Mouse (Mus musculus) cerebellum, adult 2 months (tissue): Measurements from ENCODE around the gene Tbc1d12. TPM values are rescaled to one million over a fixed set of nuclear protein-coding genes. Genes with fewer than 3 reads are reported as not detected.

Experiments used
- DNase-seq, 2 experiments: peaks; one replicate each; pipeline ENCODE4 v3.0.0; 2021
- H3K27ac ChIP-seq: fragments of 200-500 bp; 2 replicates; pipeline ENCODE4 v1.5.1; 2012; ENCODE audit warnings: low read length, control low read depth, inconsistent platforms; ENCODE audit not compliant: insufficient read depth
- H3K27me3 ChIP-seq: fragments of 200-500 bp; 2 replicates; pipeline ENCODE4 v1.6.1; 2012; ENCODE audit warnings: inconsistent platforms, mild to moderate bottlenecking, low read length, moderate library complexity; ENCODE audit not compliant: control insufficient read depth, insufficient read depth
- H3K4me1 ChIP-seq: fragments of 200-500 bp; 2 replicates; pipeline ENCODE4 v1.6.1; 2011; ENCODE audit warnings: low read length; ENCODE audit not compliant: control insufficient read depth, insufficient read depth
- H3K4me3 ChIP-seq: fragments of 200-500 bp; replicated peaks from 2 replicates; pipeline ENCODE3; 2011; ENCODE audit warnings: mild to moderate bottlenecking, low read depth, low read length, control low read depth; ENCODE audit not compliant: insufficient read depth
- CTCF ChIP-seq: fragments of 200-500 bp; IDR thresholded peaks from 2 replicates; pipeline ENCODE4 v1.5.1; 2011; ENCODE audit warnings: low read depth, mild to moderate bottlenecking, control low read depth, low read length, moderate library complexity, borderline replicate concordance; ENCODE audit not compliant: insufficient read depth
- POLR2A ChIP-seq: fragments of 200-500 bp; IDR thresholded peaks from 2 replicates; pipeline ENCODE4 v1.6.1; 2011; ENCODE audit warnings: low read length, control low read depth, borderline replicate concordance; ENCODE audit not compliant: insufficient read depth
- WGBS: fragments of 180-500 bp; shearing (Covaris S2); methylation state at CpG from one replicate; pipeline ENCODE4 v1.1.7; 2018; 5-methylcytosine and 5-hydroxymethylcytosine counted together
- polyA plus RNA-seq: library from polyadenylated mRNA; depleted of rRNA; stranded (reverse); fragments of >200 nt; gene quantifications from 2 replicates; pipeline ENCODE4 v1.2.3, GENCODE M21; 2012

Tbc1d12 gene
- polyA plus RNA-seq, 1 experiment: 9.8 TPM

GRCm38 (mm10) chr19:38819427-38819802, 17.0 kb upstream of the Tbc1d12 start:
- H3K4me1 ChIP-seq: no peaks in the 10 kb centered on the region; the same call in 1 of the 2 replicates
- no peaks in the 10 kb centered on the region for H3K27me3 ChIP-seq
- 12% methylated on average over 16 of the region's 16 CpGs for WGBS
- DNase-seq: no peak
- TF ChIP-seq POLR2A (no peak), CTCF (no peak)
- H3K4me3 ChIP-seq: peak overlapping the region; percentile 94
- peak overlapping the region; percentile 82 for H3K27ac ChIP-seq

DNA sequence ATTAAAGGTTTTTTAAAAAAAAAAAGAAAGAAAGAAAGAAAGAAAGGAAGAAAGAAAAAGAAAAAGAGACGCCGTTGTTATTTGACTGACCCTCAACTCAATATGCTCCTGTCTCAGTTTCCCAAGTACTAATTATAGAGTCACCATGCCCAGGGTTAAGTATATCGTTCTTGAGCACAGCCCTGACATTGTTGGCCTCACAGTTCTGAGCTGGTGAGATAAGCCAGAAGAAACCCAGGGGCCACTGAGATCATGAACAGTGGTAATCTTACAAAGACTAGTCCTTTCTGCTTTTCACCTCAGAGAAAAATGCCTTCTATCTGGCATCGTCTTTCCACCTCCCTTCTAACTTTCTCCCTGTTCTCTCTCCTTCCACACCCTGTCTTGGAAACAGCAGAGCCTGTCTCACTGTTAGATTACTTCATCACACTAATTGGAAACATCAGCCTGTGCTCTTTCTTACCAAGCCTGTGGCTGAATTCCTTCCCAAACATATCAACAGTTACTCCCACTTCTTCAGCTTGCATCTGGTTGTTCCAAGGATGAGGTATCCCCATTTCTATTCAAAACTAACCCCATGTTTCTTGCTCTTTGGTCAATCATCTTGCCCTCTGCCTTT, 16.1 kb upstream of the Tbc1d12 start:
- no peak for DNase-seq
- no peaks in the 10 kb centered on the region; the same call in 1 of the 2 replicates for H3K4me1 ChIP-seq
- no peaks in the 10 kb centered on the region for H3K27me3 ChIP-seq
- H3K4me3 ChIP-seq: no peak overlapping the region
- TF ChIP-seq CTCF: no peak
- TF ChIP-seq POLR2A: no peak
- 92% methylated on average over 4 of the region's 4 CpGs for WGBS
- no peak overlapping the region for H3K27ac ChIP-seq

DNA sequence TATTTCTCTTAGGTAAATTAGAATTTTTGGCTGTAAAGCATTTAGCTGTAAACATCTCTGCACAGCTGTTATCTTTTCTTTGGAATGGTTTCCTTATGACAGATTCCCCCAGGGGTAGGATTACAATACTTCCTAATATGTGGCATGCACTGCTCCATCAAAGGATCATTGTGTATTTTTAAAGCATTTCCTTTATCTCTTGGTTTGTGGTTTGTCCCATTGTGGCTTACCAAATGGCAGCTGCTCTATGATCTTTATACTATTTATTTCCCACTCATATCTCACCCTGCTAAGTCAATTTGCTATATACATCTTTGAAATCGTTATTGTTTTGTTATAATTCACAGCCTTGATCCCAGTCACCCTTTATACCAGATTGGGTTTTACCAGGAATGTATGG, 3.2 kb upstream of the Tbc1d12 start:
- 67% methylated on average over 1 of the region's 1 CpGs for WGBS
- no peak for DNase-seq
- Histone ChIP-seq H3K27ac (no peak overlapping the region), H3K4me3 (no peak overlapping the region), H3K27me3 (no peaks in the 10 kb centered on the region), H3K4me1 (no peaks in the 10 kb centered on the region)
- no peak for TF ChIP-seq POLR2A
- no peak for TF ChIP-seq CTCF

DNA sequence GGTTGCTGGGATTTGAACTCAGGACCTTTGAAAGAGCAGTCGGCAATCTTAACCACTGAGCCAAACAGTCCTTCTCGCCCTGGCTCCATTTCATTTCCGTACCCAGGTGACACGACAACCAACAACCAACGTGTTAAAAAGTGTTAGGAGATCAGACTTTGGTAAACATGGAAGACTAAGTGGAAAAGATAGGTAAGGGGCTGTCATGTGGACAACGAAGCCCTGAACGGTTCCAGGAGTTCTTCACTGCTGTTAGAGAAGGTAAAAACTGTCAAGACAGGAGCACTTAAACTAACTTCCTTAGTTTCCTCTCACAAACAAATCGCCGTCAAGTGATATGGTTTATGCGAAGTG, 318 bp upstream of the Tbc1d12 start:
- WGBS: 16% methylated on average over 10 of the region's 10 CpGs
- H3K4me3 ChIP-seq: peak overlapping the region; percentile 67
- DNase-seq: no peak
- H3K27me3 ChIP-seq: no peaks in the 10 kb centered on the region
- H3K4me1 ChIP-seq: no peaks in the 10 kb centered on the region; the same call in 1 of the 2 replicates
- peak overlapping the region; percentile 41; the same call in 1 of the 2 replicates for H3K27ac ChIP-seq
- TF ChIP-seq POLR2A (no peak), CTCF (no peak)

GRCm38 (mm10) chr19:38837171-38837641, 827 bp downstream of the Tbc1d12 start:
- peak; percentile 55 to 57 for DNase-seq
- TF ChIP-seq POLR2A (no peak), CTCF (no peak)
- Histone ChIP-seq H3K4me3 (peak overlapping the region; percentile 67), H3K4me1 (peaks cover 2% of the 10 kb centered on the region; the same call in 1 of the 2 replicates), H3K27ac (peak overlapping the region; percentile 83), H3K27me3 (no peaks in the 10 kb centered on the region)
- under 1% methylated on average over 54 of the region's 54 CpGs for WGBS

- Histone ChIP-seq H3K4me1 (peaks cover 2% of the 10 kb centered on the region; the same call in 1 of the 2 replicates), H3K27me3 (no peaks in the 10 kb centered on the region), H3K27ac (no peak overlapping the region), H3K4me3 (no peak overlapping the region)
- TF ChIP-seq POLR2A: no peak
- WGBS: 54% methylated on average over 5 of the region's 5 CpGs
- no peak for DNase-seq
These were observed 8.4 kb downstream of the Tbc1d12 start for GRCm38 (mm10) chr19:38844817-38845216.

GRCm38 (mm10) chr19:38846373-38846772, 10.0 kb downstream of the Tbc1d12 start:
- no peaks in the 10 kb centered on the region for H3K27me3 ChIP-seq
- no peak for DNase-seq
- H3K4me1 ChIP-seq: 0 out of 2 replicates have a peak, but pooled peaks cover 2% of the 10 kb centered on the region
- no peak overlapping the region for H3K4me3 ChIP-seq
- no peak for TF ChIP-seq CTCF
- no peak for TF ChIP-seq POLR2A
- WGBS: 87% methylated on average over 2 of the region's 2 CpGs
- no peak overlapping the region for H3K27ac ChIP-seq

GRCm38 (mm10) chr19:38858224-38858623, 21.8 kb downstream of the Tbc1d12 start:
- no peak for TF ChIP-seq POLR2A
- no peak for TF ChIP-seq CTCF
- WGBS: 98% methylated on average over 3 of the region's 3 CpGs
- H3K27me3 ChIP-seq: no peaks in the 10 kb centered on the region
- H3K4me1 ChIP-seq: no peaks in the 10 kb centered on the region; the same call in 1 of the 2 replicates
- no peak for DNase-seq
- H3K4me3 ChIP-seq: no peak overlapping the region
- H3K27ac ChIP-seq: no peak overlapping the region
